Mouse (Mus musculus): Measurements from ENCODE around the gene Tas2r118.

Gene Tas2r118

GRCm38 (mm10) chr6:23969960-23970359 lies at the start of gene Tas2r118:
Gene Tas2r118, minus strand, starts transcription at chr6:23970060.
- no peaks in the 10 kb centered on the region for H3K36me3 ChIP-seq (ENCODE audit: control insufficient read depth, insufficient read depth, low read length, poor library complexity, severe bottlenecking)
- DNase-seq (ENCODE audit: low read depth, low spot score), result no peak
- H3K27me3 ChIP-seq (ENCODE audit: control insufficient read depth, insufficient read depth, low read length, poor library complexity, severe bottlenecking), result no peaks in the 10 kb centered on the region

- no peaks in the 10 kb centered on the region for H3K27me3 ChIP-seq (ENCODE audit: control insufficient read depth, insufficient read depth, low read length, poor library complexity, severe bottlenecking)
- no peaks in the 10 kb centered on the region for H3K36me3 ChIP-seq (ENCODE audit: control insufficient read depth, insufficient read depth, low read length, poor library complexity, severe bottlenecking)
- no peak for DNase-seq (ENCODE audit: low read depth, low spot score)
Observed at GRCm38 (mm10) chr6:24018320-24018719, 48.5 kb upstream of the Tas2r118 start.

GRCm38 (mm10) chr6:23993276-23993675 lies 23.4 kb upstream of the Tas2r118 start:
- H3K27me3 ChIP-seq (ENCODE audit: control insufficient read depth, insufficient read depth, low read length, poor library complexity, severe bottlenecking), result no peaks in the 10 kb centered on the region
- DNase-seq (ENCODE audit: low read depth, low spot score), result no peak
- H3K36me3 ChIP-seq (ENCODE audit: control insufficient read depth, insufficient read depth, low read length, poor library complexity, severe bottlenecking), result no peaks in the 10 kb centered on the region

DNA sequence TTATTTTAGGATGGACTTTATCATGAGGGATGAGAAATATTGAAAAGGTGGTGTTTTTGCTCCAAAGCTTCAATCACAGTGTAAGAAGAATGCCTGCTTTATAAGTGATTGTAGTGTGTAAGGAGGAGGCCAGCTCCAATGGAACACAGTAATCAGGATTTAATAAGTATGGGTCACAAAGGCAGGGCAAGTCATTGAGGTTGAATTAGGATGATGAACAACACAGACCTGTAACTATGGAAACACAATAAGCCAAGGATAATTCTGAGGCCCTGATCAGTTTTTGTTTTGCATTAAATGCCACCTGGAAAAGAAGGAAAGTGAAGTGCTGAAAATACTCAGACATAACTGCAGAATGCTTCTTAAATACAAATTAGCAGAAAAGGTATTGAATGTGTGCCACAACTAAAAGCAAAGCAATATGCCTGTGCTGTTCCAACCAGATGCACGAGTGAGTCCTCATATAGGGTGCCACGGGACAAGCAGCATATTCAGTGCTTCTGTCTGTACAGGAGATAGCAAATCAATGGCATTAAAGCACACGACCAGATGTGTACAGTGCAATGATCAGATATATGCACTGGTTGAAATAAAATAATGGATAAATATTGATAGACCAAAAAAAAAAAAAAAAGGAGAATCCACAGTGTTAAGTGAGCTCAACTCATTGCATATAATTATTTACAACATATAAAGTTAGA lies 21.0 kb upstream of the Tas2r118 start:
- no peak for DNase-seq (ENCODE audit: low read depth, low spot score)
- H3K36me3 ChIP-seq (ENCODE audit: control insufficient read depth, insufficient read depth, low read length, poor library complexity, severe bottlenecking), result no peaks in the 10 kb centered on the region
- no peaks in the 10 kb centered on the region for H3K27me3 ChIP-seq (ENCODE audit: control insufficient read depth, insufficient read depth, low read length, poor library complexity, severe bottlenecking)

GRCm38 (mm10) chr6:23986293-23986692 lies 16.4 kb upstream of the Tas2r118 start:
- DNase-seq (ENCODE audit: low read depth, low spot score), result no peak
- Histone ChIP-seq H3K27me3 (ENCODE audit: control insufficient read depth, insufficient read depth, low read length, poor library complexity, severe bottlenecking) (no peaks in the 10 kb centered on the region), H3K36me3 (ENCODE audit: control insufficient read depth, insufficient read depth, low read length, poor library complexity, severe bottlenecking) (no peaks in the 10 kb centered on the region)

DNA sequence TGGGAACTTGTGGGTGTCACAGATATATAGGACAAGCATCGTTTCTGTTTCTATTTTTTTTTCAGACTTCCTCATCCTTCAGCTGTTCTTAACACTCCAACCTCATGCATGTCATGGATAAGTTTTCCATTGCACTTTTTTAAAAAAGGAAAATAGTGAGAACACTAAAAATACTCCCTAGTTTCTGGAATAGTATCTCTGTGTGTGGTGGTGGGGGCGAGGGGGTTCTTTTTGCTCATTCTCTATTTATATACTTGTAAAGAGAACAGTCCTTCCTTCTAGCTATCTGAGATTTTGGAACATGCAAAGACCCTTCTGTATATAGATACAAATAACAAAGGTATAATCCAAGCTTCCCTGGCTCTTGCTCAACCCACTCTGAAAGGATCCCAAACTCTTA lies 2.9 kb downstream of the Tas2r118 start:
- H3K36me3 ChIP-seq (ENCODE audit: control insufficient read depth, insufficient read depth, low read length, poor library complexity, severe bottlenecking), result no peaks in the 10 kb centered on the region
- DNase-seq (ENCODE audit: low read depth, low spot score), result no peak
- H3K27me3 ChIP-seq (ENCODE audit: control insufficient read depth, insufficient read depth, low read length, poor library complexity, severe bottlenecking), result no peaks in the 10 kb centered on the region

DNA sequence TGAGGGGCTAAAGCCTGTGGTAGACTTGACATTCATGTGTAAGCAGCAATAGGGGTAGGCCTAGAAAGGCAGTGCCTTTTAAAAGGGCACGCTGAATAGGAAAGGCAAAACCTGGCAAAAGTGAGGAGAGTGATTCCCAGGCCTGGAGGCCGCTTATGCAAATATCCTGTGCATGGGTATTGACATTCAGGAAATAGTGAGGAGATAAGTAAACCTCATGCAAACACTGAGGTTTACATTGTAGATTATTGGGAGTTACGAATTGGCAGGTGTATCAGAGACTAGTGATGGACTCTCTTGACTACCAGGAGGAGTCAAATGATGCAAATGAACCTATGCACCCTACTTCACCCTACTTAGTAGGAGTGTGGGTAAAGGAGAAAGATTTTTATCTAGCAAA lies 3.9 kb downstream of the Tas2r118 start:
- Histone ChIP-seq H3K27me3 (ENCODE audit: control insufficient read depth, insufficient read depth, low read length, poor library complexity, severe bottlenecking) (no peaks in the 10 kb centered on the region), H3K36me3 (ENCODE audit: control insufficient read depth, insufficient read depth, low read length, poor library complexity, severe bottlenecking) (no peaks in the 10 kb centered on the region)
- no peak for DNase-seq (ENCODE audit: low read depth, low spot score)

- Histone ChIP-seq H3K27me3 (ENCODE audit: control insufficient read depth, insufficient read depth, low read length, poor library complexity, severe bottlenecking) (no peaks in the 10 kb centered on the region), H3K36me3 (ENCODE audit: control insufficient read depth, insufficient read depth, low read length, poor library complexity, severe bottlenecking) (no peaks in the 10 kb centered on the region)
- no peak for DNase-seq (ENCODE audit: low read depth, low spot score)
Observed at GRCm38 (mm10) chr6:23963741-23964140, 6.1 kb downstream of the Tas2r118 start.

GRCm38 (mm10) chr6:23940776-23941175 lies 29.1 kb downstream of the Tas2r118 start:
- H3K27me3 ChIP-seq (ENCODE audit: control insufficient read depth, insufficient read depth, low read length, poor library complexity, severe bottlenecking), result no peaks in the 10 kb centered on the region
- no peak for DNase-seq (ENCODE audit: low read depth, low spot score)
- no peaks in the 10 kb centered on the region for H3K36me3 ChIP-seq (ENCODE audit: control insufficient read depth, insufficient read depth, low read length, poor library complexity, severe bottlenecking)

GRCm38 (mm10) chr6:23938575-23939488 lies 31.0 kb downstream of the Tas2r118 start:
- DNase-seq (ENCODE audit: low read depth, low spot score), result no peak
- no peaks in the 10 kb centered on the region for H3K27me3 ChIP-seq (ENCODE audit: control insufficient read depth, insufficient read depth, low read length, poor library complexity, severe bottlenecking)
- H3K36me3 ChIP-seq (ENCODE audit: control insufficient read depth, insufficient read depth, low read length, poor library complexity, severe bottlenecking), result no peaks in the 10 kb centered on the region

DNA sequence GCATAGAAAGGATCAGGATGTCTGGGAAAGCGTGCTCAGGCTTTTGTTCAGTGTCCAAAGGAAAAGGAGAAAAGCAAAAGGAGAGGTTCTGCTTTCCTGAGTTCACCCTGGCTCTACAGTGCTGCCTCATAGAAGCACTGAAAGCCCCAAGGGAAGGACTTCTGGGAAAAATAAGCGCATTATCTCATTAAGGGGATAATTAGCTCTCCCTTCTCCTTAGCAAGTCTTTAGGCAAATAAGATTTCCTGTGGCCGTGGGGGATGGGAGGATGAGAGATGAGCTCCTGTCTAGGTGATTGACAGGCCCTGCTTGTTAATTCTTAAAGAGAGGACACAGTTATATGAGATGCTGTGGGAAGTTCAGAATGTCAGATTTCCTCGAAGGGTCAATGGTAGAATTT lies 33.4 kb downstream of the Tas2r118 start:
- Histone ChIP-seq H3K27me3 (ENCODE audit: control insufficient read depth, insufficient read depth, low read length, poor library complexity, severe bottlenecking) (no peaks in the 10 kb centered on the region), H3K36me3 (ENCODE audit: control insufficient read depth, insufficient read depth, low read length, poor library complexity, severe bottlenecking) (no peaks in the 10 kb centered on the region)
- no peak for DNase-seq (ENCODE audit: low read depth, low spot score)

DNA sequence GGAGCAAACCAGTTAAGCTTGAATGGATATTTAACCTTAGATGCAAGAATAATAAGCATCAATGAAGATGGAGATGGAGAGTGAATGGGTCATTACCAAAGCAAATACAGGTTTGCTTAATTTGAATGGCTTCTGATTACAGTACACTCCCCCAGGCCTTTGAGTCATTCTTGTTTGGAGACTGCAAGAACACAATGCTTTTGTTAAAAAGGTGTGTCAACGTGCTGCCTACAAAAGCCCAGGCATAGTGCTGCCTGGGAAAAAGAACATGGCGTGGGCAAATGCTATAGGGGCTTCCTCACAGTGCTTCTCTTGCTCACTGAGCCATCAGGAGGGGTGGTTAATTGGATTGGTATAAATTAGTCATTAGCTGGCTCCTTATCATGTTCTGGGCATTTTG lies 46.1 kb downstream of the Tas2r118 start:
- DNase-seq (ENCODE audit: low read depth, low spot score), result no peak
- H3K27me3 ChIP-seq (ENCODE audit: control insufficient read depth, insufficient read depth, low read length, poor library complexity, severe bottlenecking), result no peaks in the 10 kb centered on the region
- no peaks in the 10 kb centered on the region for H3K36me3 ChIP-seq (ENCODE audit: control insufficient read depth, insufficient read depth, low read length, poor library complexity, severe bottlenecking)
